Mouse (Mus musculus): ENCODE data around the gene Gm21797. TPM values are rescaled to one million over a fixed set of nuclear protein-coding genes. Genes with fewer than 3 reads are reported as not detected.

Gm21797 gene
- polyA plus RNA-seq (2014; fragmentation: Illumina TruSeq; extraction: RNeasy Lipid Tissue Mini Kit (QIAGEN cat#74804)): not detected

DNA sequence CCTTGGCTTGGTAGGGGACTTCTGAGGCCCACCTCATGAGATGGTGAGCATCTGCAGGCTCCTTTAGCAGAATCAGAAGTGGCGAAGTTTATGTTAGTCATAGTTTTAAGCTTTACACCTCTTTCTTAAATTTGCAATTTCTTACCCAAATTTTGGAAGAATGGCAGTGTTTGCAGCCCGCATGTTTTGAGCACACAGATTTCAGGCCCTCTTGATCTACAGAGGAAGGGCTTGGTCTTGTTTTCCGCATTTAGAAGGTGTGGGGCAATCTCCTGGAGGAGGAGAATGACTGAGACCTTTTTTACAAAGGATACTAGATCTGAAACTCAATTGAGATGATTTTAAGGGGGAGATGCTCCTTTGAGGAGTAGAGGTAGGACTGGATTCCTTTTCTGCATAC is at the start of gene Gm21797:
Gene Gm21797 (minus strand): TSS at position 101 of the 400 bp plus-strand sequence.

DNA sequence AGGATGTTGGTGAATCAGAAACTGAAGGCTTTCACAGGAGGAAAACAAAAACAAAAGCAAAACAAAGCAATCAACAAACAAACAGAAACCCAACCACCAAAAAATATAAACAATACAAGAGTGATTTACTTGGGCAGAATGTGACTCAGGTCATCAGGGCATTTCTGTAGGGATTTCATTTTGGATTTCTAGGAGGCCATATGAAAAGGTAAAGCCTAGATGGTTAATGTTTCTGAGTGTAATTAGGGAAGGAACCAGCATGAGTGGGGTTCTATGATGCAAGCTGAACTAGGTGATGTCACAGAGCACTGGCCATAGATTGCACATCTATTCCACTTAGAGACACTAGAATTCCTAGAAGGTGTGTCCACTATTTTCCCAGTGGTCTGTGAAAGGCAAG is 29.0 kb upstream of the Gm21797 start, which contains the start of gene Gm20795:
Gene Gm20795 (plus strand): TSS at position 301 of the 400 bp plus-strand sequence.

Other genes starting within 250 kb of the Gm21797 start
- not detected for gene Gm21852, start 123.8 kb downstream of the Gm21797 start, polyA plus RNA-seq (2014; fragmentation: Illumina TruSeq; extraction: RNeasy Lipid Tissue Mini Kit (QIAGEN cat#74804))
- gene Gm20795, start 29.1 kb upstream of the Gm21797 start, polyA plus RNA-seq (2014; fragmentation: Illumina TruSeq; extraction: RNeasy Lipid Tissue Mini Kit (QIAGEN cat#74804)): not detected

Data from ovary, adult 10 weeks (tissue).